Mouse (Mus musculus) megakaryocyte, embryonic 14.5 days (primary cell): ENCODE measurements at regions not wholly inside any gene's neighbourhood (a gene's known extent, or its start where the extent isn't known, plus 50 kb on each side); places are given as distances from the start of the nearest gene placed in this dataset.

Source experiments
- FLI1 ChIP-seq: IDR thresholded peaks from 2 replicates; pipeline ENCODE4 v1.6.1; 2012; ENCODE audit warnings: low read length, inconsistent platforms, mixed read lengths
- GATA1 ChIP-seq: IDR thresholded peaks from 3 replicates; pipeline ENCODE4 v1.6.1; 2012; ENCODE audit warnings: mixed read lengths, low read length, inconsistent platforms, borderline replicate concordance

- TF ChIP-seq GATA1 (no peak), FLI1 (no peak)
Measured at GRCm38 (mm10) chr3:131867266-131867665, 217.8 kb upstream of the Dkk2 start.
